Mouse (Mus musculus): ENCODE results near the gene Prkar2a.

GRCm38 (mm10) chr9:108708833-108709232 is 19.7 kb downstream of the Prkar2a start:
- no peak for TF ChIP-seq POLR2A (IDR thresholded peaks at IDR 0.05; ENCODE audit: low read depth, low read length)
- no peak for TF ChIP-seq CTCF (IDR thresholded peaks at IDR 0.05; ENCODE audit: borderline replicate concordance, insufficient read depth, low read length)
